Mouse (Mus musculus): ENCODE data around the gene Serpinb1a. TPM values are rescaled to one million over a fixed set of nuclear protein-coding genes. Genes with fewer than 3 reads are reported as not detected.
"Not testable (repeated sequence)": the region's sequence is repeated elsewhere in the genome, so short reads cannot be mapped to it uniquely, and the experiment has no call there.

The Serpinb1a gene
- 1 to 10 TPM; 2.6 to 6.0 TPM for total RNA-seq (2021)
- long read RNA-seq, experiment 1, partial matches to known transcripts: 1 of 6 reads
- long read RNA-seq, experiment 1, other reads (novel, unspliced or antisense): 2 of 6 reads
- long read RNA-seq, experiment 2, partial matches to known transcripts: 1 of 4 reads
- long read RNA-seq, experiment 2, other reads (novel, unspliced or antisense): 0 of 4 reads

GRCm38 (mm10) chr13:32850668-32851404 is at the start of gene Serpinb1a:
Gene Serpinb1a (minus strand): TSS chr13:32851185.
- DNase-seq: peak; percentile 62 to 67
- intact Hi-C loops (cut with DNase I): no loop called here

- intact Hi-C loops (cut with DNase I): loop anchor here (1.0 kb wide), 1 partner anchor 34 kb away; no protein-coding TSS in a partner anchor
- DNase-seq: peak in 1 of 2 experiments; percentile 10
These were observed 49.7 kb upstream of the Serpinb1a start for GRCm38 (mm10) chr13:32900639-32901038.

- intact Hi-C loops (cut with DNase I); DNase-seq: not testable (repeated sequence)
These were observed 48.1 kb upstream of the Serpinb1a start for GRCm38 (mm10) chr13:32899114-32899513.

- intact Hi-C loops (cut with DNase I): no loop called here
- DNase-seq: no peak
These were observed 47.1 kb upstream of the Serpinb1a start, which contains the start of gene Serpinb1c for GRCm38 (mm10) chr13:32898111-32898510. Gene Serpinb1c (minus strand): TSS chr13:32898211.

GRCm38 (mm10) chr13:32896931-32897330 is 45.9 kb upstream of the Serpinb1a start:
- intact Hi-C loops (cut with DNase I): no loop called here
- no peak for DNase-seq

GRCm38 (mm10) chr13:32884755-32885154 is 33.8 kb upstream of the Serpinb1a start:
- intact Hi-C loops (cut with DNase I): no loop called here
- DNase-seq: no peak

- intact Hi-C loops (cut with DNase I): no loop called here
- no peak for DNase-seq
These were observed 22.9 kb upstream of the Serpinb1a start for GRCm38 (mm10) chr13:32873862-32874261.

- intact Hi-C loops (cut with DNase I): no loop called here
- no peak for DNase-seq
These were observed 17.9 kb upstream of the Serpinb1a start for GRCm38 (mm10) chr13:32868843-32869242.

GRCm38 (mm10) chr13:32868233-32868632 is 17.2 kb upstream of the Serpinb1a start:
- DNase-seq; intact Hi-C loops (cut with DNase I): not testable (repeated sequence)

- no peak for DNase-seq
- intact Hi-C loops (cut with DNase I): no loop called here
These were observed 16.0 kb upstream of the Serpinb1a start for GRCm38 (mm10) chr13:32867030-32867429.

- intact Hi-C loops (cut with DNase I): loop anchor here (1.0 kb wide), 1 partner anchor 34 kb away; no protein-coding TSS in a partner anchor
- peak; percentile 57 to 66 for DNase-seq
These were observed 15.5 kb upstream of the Serpinb1a start for GRCm38 (mm10) chr13:32866484-32866883.

- intact Hi-C loops (cut with DNase I): no loop called here
- no peak for DNase-seq
These were observed 14.6 kb upstream of the Serpinb1a start for GRCm38 (mm10) chr13:32865591-32865990.

- DNase-seq; intact Hi-C loops (cut with DNase I): not testable (repeated sequence)
These were observed 13.5 kb upstream of the Serpinb1a start for GRCm38 (mm10) chr13:32864529-32864928.

GRCm38 (mm10) chr13:32863456-32863855 is 12.5 kb upstream of the Serpinb1a start:
- intact Hi-C loops (cut with DNase I): no loop called here
- DNase-seq: no peak

GRCm38 (mm10) chr13:32860821-32861220 is 9.8 kb upstream of the Serpinb1a start:
- DNase-seq: peak in 1 of 2 experiments; percentile 19
- intact Hi-C loops (cut with DNase I): no loop called here

GRCm38 (mm10) chr13:32853073-32853472 is 2.1 kb upstream of the Serpinb1a start:
- intact Hi-C loops (cut with DNase I): no loop called here
- DNase-seq: no peak

- intact Hi-C loops (cut with DNase I): no loop called here
- no peak for DNase-seq
These were observed 1.6 kb upstream of the Serpinb1a start for GRCm38 (mm10) chr13:32852539-32852938.

GRCm38 (mm10) chr13:32851967-32852366 is 982 bp upstream of the Serpinb1a start:
- peak in 1 of 2 experiments; percentile 23 for DNase-seq
- intact Hi-C loops (cut with DNase I): no loop called here

GRCm38 (mm10) chr13:32850156-32850555 is 829 bp downstream of the Serpinb1a start:
- DNase-seq: no peak
- intact Hi-C loops (cut with DNase I): no loop called here

- DNase-seq: no peak
- intact Hi-C loops (cut with DNase I): no loop called here
These were observed 1.4 kb downstream of the Serpinb1a start for GRCm38 (mm10) chr13:32849531-32850123.

- no peak for DNase-seq
- intact Hi-C loops (cut with DNase I): no loop called here
These were observed 1.9 kb downstream of the Serpinb1a start for GRCm38 (mm10) chr13:32849092-32849491.
